Mouse (Mus musculus): Measurements from ENCODE around the gene Arl10.

GRCm38 (mm10) chr13:54604221-54604620 lies 29.4 kb downstream of the Arl10 start:
- TF ChIP-seq CTCF (IDR thresholded peaks at IDR 0.05; ENCODE audit: insufficient read depth, low read length) = no peak
- no peak for TF ChIP-seq POLR2A (IDR thresholded peaks at IDR 0.05; ENCODE audit: borderline replicate concordance, extremely low read depth, low read depth, low read length)
